Mouse (Mus musculus) adrenal gland, adult 18-20 months (tissue): Measurements from ENCODE around the gene Mpl. TPM values are rescaled to one million over a fixed set of nuclear protein-coding genes. Genes with fewer than 3 reads are reported as not detected.

Source experiments
- DNase-seq, 2 experiments: peaks; one replicate each; pipeline ENCODE4 v3.0.0; 2021 to 2022; ENCODE audit warnings: low spot score in 2 of 2
- total RNA-seq, 2 experiments: library from RNA; stranded (reverse); gene quantifications; 1 replicate in 1 of 2; 2 replicates in 1 of 2; pipeline ENCODE4 v1.2.3; 2021

Gene Mpl
- total RNA-seq, 2 experiments from 2014 or later: 0.22 TPM; not detected in 1

DNA sequence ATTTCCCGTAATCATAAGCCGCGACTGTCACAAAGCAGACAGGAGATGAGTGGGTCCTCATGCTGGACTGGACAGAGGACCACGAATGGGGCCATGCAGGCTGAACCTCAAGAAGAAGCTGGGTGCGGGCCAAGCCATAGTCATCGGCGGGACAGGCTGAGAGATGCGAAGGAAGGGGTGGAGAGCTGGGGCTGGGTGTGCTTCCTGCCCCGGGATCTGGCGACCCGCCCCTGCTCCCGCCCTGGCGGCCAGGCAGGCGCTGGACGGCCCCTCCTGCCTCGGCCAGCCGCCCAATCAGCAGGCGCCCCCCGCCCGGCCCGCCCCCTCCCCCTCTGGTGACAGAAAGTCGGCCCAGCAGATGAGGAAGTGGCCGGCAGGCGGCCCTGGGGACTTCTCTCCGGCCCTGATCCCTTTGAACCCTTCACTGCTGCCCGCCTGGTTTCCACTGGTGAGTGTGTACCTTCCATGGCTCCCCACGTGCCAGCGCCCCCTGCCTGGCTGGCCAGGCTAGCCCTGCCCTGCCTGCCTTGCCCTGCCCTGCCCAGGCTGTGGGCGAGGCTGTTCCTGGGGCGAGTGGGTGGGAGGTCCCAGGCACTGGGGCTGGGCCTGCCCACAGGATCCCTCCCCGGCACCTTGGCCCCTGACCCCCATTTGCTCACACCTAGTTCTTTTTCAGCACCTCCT is 29.4 kb downstream of the Mpl start, which contains the start of gene Elovl1:
TSS of gene Elovl1 (plus strand) at position 326 of the 684 bp plus-strand sequence.
- DNase-seq: peak; percentile 87

DNA sequence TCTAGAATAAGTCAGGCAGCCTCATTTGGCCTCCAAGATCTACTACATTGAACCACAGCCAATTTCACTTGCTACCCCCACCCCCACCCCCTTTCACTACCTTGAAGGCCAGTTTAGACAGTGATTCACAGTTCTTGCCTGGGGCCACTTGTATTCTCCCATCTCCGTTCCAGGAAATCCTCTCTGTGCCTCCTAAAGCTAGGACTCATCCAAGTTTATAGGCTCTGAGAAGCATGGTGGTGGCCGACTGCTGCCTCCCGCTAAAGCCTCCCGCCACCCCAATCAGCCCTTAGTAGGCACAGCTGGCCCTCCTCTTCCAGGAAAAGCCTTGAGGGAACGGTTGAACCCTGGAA is 29.9 kb downstream of the Mpl start:
- no peak for DNase-seq

DNA sequence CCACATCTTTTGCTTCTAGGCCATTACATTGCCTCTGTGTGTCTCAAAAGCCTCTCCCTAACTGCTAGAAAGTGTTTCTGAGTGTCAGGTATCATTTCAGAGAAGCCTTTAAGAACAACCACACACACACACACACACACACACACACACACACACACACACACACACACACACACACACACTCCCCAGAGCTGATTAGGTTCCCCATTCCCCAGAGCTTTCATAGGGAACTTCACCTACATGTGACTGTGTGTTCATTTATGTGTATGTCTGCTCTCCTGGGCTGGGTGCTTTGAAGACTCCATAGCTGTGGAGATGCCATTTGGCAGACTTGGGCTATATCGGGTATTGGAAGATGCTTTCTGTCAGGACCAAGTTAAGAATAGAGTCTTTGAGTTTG is 31.9 kb downstream of the Mpl start:
- DNase-seq: no peak

DNA sequence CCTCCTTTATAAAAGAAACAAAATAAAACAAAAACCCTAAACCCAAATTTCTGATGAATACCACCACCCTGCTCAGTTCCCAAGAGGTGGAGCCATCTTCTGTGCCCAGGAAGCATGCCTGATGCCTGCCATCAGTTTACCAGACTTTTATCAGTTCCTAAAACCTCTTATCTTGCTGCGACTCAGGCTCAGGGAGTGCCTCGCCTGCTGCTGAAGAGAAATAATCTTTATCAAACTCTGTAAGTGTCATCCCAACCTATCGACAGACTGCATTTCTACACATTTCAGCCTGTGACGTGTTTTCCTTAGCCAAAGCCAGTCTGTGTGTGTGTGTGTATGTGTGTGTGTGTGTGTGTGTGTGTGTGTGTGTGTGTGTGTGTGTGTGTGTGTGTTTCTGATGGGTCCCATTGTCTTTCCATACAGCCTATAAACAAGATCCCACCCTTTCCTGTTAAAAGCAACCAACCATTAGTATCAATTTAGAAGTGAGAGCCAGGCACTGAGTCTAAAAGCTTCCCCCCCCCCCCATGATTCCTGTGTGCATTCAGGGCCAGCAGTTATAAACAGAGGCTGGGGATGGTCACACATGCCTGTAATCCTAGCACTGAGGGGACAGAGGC is 32.7 kb downstream of the Mpl start:
- DNase-seq: no peak

DNA sequence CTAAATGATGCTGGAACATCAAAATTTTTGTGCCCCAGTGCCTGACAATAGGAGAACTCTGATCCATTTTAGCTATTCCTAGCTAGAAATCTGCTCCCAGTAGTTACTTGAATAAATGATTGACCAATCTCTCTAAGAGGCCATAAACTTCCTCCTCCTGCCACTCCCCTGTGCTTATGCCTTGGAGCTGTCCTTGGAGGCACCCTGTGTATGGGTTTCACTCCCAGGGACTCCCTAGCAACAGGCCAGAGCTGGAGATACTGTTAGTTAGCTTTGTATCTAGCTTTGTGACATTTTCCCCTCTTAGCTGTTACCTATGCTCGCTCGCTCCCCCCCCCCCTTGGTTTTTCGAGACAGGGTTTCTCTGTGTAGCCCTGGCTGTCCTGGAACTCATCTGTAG is 35.9 kb downstream of the Mpl start:
- no peak for DNase-seq

DNA sequence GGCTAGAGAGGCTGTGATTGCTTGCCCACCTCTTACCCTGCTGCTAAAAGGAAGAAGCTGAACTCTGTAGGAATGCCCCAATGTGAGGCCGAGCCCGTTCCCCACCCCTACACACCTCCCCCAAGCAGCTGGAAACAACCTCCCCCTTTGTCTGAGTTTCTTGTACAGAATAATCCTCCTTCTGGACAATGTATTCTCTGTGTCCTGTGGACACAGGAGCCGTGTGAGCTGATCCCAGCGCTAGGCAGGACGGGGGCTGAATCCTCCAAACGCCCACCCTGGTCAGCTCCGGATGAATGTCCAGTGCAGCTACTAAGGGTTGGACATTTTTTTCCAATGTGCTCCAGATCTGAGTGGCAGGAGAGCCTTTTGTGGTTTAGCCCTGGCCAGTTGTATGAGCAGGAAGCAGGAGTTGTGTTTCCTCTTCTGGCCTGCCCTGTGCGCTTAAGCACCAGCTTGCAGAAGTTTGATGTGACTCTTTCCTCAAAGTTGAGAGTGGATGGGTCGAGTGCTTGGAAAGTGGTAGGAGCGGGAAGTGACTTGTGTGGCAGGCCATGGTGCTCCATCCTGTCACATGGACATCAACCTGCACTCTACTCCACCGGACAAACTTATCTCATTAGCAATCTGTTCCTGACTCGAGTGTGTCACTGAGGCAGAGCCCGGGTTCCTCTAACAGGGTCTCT is 40.1 kb downstream of the Mpl start:
- DNase-seq: no peak

DNA sequence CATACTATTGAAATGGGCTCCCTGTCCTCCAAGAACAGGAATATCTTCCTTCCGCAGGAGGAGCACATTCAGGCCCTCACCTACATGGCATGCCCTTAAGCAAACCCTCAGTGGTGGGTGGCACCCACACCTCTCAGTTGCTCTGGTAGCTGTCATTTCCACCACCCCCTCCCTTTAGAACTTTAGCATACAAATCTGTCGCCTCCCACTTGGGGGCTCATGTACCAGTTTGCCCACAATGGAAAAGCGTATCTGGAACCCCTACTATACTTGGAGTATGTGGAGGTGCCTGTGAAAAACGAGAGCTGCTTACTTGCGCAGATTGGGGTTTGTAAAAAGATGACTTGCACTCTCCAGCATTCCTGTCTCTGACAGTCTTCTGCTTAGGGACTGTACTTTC is 41.0 kb downstream of the Mpl start:
- no peak for DNase-seq

DNA sequence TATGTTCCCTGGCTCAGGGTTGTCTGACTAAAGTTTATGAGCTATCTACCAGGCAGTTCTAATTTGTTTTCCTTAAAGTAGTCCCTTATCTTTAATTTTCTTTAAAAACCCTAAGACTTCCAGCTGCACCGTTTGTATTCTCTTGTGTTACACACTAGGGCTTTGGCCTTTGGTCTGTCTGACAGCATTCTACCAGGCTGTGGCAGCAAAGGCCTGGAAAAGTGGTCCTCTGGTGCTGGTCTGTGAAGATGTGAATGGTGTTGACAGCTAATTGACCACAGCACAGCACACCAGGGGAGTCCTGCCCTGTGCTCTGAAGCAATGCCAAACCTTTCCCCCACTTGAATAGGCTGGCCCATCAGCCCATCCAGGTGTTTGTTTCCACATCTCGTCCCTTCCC is 41.5 kb downstream of the Mpl start:
- no peak for DNase-seq

DNA sequence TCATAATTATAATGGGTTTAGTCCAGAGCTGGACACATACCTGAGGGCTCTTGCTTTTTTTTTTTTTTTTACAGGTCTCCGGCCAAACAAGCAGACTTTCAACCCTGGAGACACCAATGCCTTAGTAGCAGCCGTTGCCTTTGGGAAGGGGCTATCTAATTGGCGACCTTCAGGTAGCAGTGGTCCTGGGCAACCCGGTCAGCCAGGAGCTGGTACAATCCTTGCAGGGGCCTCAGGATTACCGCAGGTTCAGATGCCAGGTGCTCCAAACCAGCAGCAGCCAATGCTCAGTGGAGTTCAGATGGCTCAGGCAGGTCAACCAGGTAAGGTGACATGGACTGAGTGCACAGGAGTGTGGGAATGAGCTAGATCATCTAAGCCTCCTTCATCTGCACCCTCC is 43.8 kb downstream of the Mpl start:
- DNase-seq: no peak

DNA sequence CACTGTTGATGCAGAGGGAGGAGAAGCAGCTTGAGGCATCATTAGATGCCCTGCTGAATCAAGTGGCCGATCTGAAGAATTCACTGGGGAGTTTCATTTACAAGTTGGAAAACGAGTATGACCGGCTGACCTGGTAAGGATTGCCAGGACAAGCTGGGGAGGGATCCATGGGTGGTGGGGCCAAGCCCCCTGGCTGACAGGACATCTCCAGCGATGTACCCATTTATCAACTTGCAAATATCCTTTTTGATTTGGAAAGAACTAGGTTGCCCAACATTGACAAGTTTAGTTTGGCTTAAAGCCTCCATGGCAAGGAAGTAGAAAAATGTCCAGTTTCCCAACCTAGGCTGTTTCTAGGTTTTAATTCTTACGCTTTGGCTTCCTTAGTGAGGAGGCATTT is 46.4 kb downstream of the Mpl start:
- DNase-seq: no peak

DNA sequence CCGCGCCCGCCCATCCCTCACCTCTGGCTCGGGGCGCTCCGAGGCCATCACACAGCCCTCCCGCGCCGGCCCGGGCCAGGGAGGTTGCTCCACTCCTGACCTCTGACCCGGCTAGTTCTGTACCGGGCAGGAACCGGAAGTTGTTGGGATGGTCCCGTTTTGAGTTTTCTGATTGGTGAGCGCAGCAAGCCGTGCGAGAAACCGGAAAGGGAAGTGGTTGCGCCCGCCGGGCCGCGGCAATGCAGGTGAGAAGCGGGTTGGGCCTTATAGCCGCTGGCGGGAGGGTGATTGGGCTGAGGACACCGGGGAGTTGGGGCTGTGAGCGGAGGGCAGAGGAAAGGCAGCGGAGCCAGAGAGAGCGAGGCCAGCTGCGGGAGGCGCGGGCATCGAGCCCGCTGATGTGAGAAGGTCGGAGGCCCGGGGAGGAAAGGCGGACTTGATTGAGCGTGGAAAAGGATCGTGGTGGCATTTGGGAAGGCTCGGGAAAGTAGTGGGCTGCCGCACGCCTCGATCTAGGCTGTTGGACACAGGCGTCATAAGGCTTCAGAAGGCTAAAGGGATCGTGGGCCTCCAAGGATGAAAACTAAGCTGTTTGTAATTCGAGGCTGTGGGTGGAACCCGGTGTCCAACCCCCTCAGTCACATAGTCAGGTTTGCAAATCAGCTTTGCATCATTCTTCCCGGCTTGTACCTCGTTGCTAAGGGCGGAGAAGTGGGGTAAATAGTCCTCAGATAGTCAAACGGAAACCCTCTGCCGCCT is 48.0 kb downstream of the Mpl start, which contains the start of the genes Szt2 and Med8:
TSS of gene Szt2 (minus strand) at position 132 of the 759 bp plus-strand sequence.
TSS of gene Med8 (plus strand) at position 196 of the 759 bp plus-strand sequence.
- peak; percentile 82 to 86 for DNase-seq

DNA sequence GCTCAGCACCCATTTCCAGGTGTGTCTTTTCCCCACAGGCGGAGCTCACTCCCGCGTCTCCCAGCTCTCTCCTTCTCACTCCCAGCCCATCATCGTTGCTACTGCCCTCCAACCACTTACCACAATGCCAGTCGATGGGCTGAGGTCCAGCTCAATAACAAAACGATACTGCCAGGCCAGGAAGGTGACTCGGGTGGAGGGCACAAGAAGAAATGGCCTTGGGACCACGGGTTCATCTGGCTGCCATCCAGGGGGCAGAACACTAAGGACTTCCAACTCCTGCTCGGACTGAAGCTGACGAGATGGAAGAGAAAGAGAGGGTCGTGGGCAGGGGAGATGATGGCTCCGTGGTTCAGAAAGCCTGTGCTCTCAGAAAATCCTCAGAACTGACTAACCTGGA is 54.6 kb downstream of the Mpl start:
- no peak for DNase-seq

DNA sequence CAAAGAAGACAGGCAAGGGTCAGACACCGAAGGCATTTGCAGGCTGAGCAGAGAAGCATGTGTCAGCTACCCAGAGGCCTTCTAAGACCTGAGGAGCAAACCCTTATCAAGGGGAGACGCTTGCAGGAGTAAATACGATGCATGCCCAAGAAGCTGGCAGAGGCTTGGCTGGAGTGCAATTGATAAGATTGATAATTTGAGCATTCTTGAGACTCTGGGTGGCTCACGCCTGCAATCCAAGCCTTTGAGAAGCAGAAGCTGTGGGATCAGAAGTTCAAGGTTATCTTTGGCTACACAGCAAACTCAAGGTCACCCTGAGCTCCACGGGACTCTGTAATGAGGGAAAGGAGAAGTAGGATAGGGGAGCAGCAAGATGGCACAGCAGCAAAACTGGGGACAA is 55.4 kb downstream of the Mpl start:
- peak in 1 of 2 experiments; percentile 16 for DNase-seq

DNA sequence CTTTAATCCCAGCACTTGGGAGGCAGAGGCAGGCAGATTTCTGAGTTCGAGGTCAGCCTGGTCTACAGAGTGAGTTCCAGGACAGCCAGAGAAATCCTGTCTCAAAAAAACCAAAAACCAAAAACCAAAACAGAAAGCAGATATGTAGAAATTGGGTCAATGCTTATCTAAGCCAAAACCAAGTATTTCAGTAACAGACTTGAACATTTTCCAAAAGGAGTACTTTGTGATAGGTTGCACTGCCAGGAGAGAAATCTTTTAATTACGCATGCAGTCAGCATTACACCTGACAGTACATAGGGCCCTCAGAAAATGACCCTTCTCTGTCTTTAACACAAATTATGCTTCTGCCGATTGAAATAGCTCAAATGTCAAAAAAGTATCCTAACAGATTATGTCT is 55.9 kb downstream of the Mpl start:
- no peak for DNase-seq

DNA sequence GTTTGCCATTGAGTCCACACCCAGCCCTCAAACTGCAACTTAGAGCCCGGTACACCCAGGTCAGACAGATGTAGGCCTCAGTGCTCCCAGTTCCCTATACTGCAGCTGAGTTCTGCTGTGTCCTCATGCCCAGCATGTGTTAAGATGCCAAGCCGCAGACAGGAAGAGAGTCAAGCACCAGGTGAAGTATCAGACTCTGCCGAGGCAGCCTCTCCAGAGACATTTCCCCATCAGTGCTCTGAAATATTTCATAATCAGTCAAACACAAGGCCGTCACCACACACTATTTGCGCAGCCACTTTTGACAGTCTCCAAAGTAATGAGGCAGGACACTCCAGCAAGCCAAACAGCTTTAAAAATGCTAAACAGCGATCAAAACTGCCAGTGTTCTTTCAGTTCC is 58.9 kb downstream of the Mpl start:
- no peak for DNase-seq

DNA sequence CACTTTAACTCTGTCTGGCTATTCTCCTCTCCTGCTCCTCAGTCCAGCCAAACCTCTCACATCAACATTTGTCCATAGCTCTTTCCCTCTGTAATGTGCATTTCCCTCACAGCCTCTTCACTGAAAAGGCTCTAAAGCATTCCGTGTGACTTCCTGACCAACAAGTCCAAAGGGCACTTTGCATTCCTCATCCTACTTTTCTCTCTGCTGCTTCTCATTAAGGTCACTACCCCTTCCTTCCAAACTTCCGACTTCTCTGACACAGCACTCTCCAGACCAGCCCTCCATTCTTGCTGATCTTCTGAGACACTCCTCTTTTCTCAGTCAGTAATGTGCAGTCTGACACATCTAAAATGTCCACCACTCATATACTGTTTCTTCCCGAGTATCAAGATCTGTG is 60.9 kb downstream of the Mpl start:
- no peak for DNase-seq

DNA sequence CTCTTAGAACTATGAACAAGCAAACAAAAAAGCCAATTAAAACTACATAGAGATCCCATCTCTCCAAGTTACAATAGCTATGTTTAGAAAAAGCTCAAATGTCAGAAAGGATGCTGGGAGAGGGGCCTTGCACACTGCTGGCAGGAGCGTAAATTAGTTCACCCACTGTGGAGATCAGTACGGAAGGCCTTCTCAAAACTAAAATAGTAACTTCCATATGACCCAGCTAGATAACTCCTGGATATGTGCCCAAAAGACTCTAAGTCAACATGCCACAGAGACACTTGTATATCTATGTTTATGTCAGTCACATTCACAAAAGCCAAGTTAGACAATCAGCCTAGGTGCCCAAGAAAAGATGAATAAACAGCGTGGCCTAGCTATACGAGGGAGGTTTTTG is 62.0 kb downstream of the Mpl start:
- DNase-seq: no peak

DNA sequence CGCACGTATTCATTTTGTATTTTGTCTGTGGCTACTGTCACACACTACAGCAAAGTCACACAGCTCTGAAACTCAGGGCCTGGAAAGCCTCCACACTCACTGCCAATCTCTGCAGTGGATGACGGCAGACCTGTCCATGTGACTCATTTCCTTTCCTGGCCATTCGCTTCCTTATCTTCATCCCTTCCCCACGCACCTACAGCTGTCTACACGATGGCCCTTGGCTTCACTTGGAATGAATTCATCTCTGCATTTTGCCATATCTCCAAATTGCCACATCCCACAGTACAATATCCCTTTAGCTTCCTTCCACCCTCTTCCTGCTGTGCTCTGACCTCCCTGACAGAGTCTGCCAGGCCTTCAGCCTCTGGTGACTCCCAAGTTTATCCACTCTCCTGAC is 62.8 kb downstream of the Mpl start:
- DNase-seq: no peak
